Mouse (Mus musculus) midbrain, embryonic 13.5 days (tissue): ENCODE measurements at regions not wholly inside any gene's neighbourhood (a gene's known extent, or its start where the extent isn't known, plus 50 kb on each side); places are given as distances from the start of the nearest gene placed in this dataset.

Experiments used
- ATAC-seq: fragments of 200-750 bp; cut with Nextera tagmentation; 2 replicates; pipeline ENCODE4 v1.8.0; 2017; ENCODE audit warnings: mild to moderate bottlenecking, moderate TSS enrichment, moderate library complexity
- H3K27ac ChIP-seq: fragments of 300-500 bp; sonication (generic); 2 replicates; pipeline ENCODE4 v1.5.1; 2015; ENCODE audit warnings: inconsistent platforms, mild to moderate bottlenecking, moderate library complexity
- H3K27me3 ChIP-seq: fragments of 300-500 bp; sonication (generic); 2 replicates; pipeline ENCODE4 v1.6.1; 2015; ENCODE audit warnings: mild to moderate bottlenecking, inconsistent platforms
- H3K36me3 ChIP-seq: fragments of 300-500 bp; sonication (generic); 2 replicates; pipeline ENCODE4 v1.6.1; 2015; ENCODE audit warnings: mild to moderate bottlenecking, inconsistent platforms
- H3K4me1 ChIP-seq: fragments of 300-500 bp; sonication (generic); replicated peaks from 2 replicates; pipeline ENCODE4 v1.6.1; 2015; ENCODE audit warnings: inconsistent platforms
- H3K4me2 ChIP-seq: fragments of 300-500 bp; sonication (generic); replicated peaks from 2 replicates; pipeline ENCODE4 v1.6.1; 2015; ENCODE audit warnings: moderate library complexity, mild to moderate bottlenecking, inconsistent platforms
- H3K4me3 ChIP-seq: fragments of 300-500 bp; sonication (generic); replicated peaks from 2 replicates; pipeline ENCODE4 v1.5.1; 2015; ENCODE audit warnings: mild to moderate bottlenecking, inconsistent platforms
- H3K9ac ChIP-seq: fragments of 300-500 bp; sonication (generic); replicated peaks from 2 replicates; pipeline ENCODE4 v1.6.1; 2015; ENCODE audit warnings: mild to moderate bottlenecking, inconsistent platforms
- H3K9me3 ChIP-seq: fragments of 300-500 bp; sonication (generic); 2 replicates; pipeline ENCODE4 v1.6.1; 2016; ENCODE audit warnings: mild to moderate bottlenecking, inconsistent platforms
- WGBS: fragments of 180-500 bp; shearing (Covaris S2); methylation state at CpG from one replicate; pipeline ENCODE4 v1.1.7; 2015; 5-methylcytosine and 5-hydroxymethylcytosine counted together

GRCm38 (mm10) chr7:70744296-70744695 lies 377.8 kb upstream of the Nr2f2 start:
- ATAC-seq: no peak
- WGBS: 73% methylated on average over 18 of the region's 18 CpGs
- Histone ChIP-seq H3K4me3 (no peak overlapping the region), H3K27me3 (peaks cover 49% of the 10 kb centered on the region), H3K9ac (no peak overlapping the region), H3K4me1 (no peaks in the 10 kb centered on the region), H3K36me3 (no peaks in the 10 kb centered on the region), H3K4me2 (no peak overlapping the region), H3K27ac (no peak overlapping the region), H3K9me3 (no peaks in the 10 kb centered on the region)

- WGBS: 93% methylated on average over 2 of the region's 2 CpGs
Observed at GRCm38 (mm10) chr7:70735591-70735990, 369.1 kb upstream of the Nr2f2 start.

GRCm38 (mm10) chr7:70733501-70733900 lies 367.0 kb upstream of the Nr2f2 start:
- Histone ChIP-seq H3K36me3 (no peaks in the 10 kb centered on the region), H3K4me2 (no peak overlapping the region), H3K27me3 (no peaks in the 10 kb centered on the region), H3K9ac (no peak overlapping the region), H3K9me3 (no peaks in the 10 kb centered on the region), H3K4me3 (no peak overlapping the region), H3K27ac (no peak overlapping the region), H3K4me1 (no peaks in the 10 kb centered on the region)
- no peak for ATAC-seq

More at GRCm38 (mm10) chr7:70735591-70735990, 369.1 kb upstream of the Nr2f2 start:
- Histone ChIP-seq H3K27me3 (no peaks in the 10 kb centered on the region), H3K4me1 (no peaks in the 10 kb centered on the region), H3K36me3 (no peaks in the 10 kb centered on the region), H3K9ac (no peak overlapping the region), H3K27ac (no peak overlapping the region), H3K9me3 (no peaks in the 10 kb centered on the region), H3K4me3 (no peak overlapping the region), H3K4me2 (no peak overlapping the region)
- no peak for ATAC-seq

GRCm38 (mm10) chr7:70729896-70730295 lies 363.4 kb upstream of the Nr2f2 start:
- H3K9me3 ChIP-seq: no peaks in the 10 kb centered on the region
- ATAC-seq: no peak
- no peak overlapping the region for H3K9ac ChIP-seq
- no peaks in the 10 kb centered on the region for H3K27me3 ChIP-seq
- no peak overlapping the region for H3K4me2 ChIP-seq
- H3K4me3 ChIP-seq: no peak overlapping the region
- no peaks in the 10 kb centered on the region for H3K4me1 ChIP-seq
- 93% methylated on average over 8 of the region's 8 CpGs for WGBS
- H3K27ac ChIP-seq: no peak overlapping the region
- H3K36me3 ChIP-seq: no peaks in the 10 kb centered on the region

GRCm38 (mm10) chr7:70718149-70718765 lies 351.7 kb upstream of the Nr2f2 start:
- H3K4me2 ChIP-seq: no peak overlapping the region
- H3K4me1 ChIP-seq: no peaks in the 10 kb centered on the region
- ATAC-seq: no peak
- WGBS: 81% methylated on average over 18 of the region's 18 CpGs
- no peaks in the 10 kb centered on the region for H3K9me3 ChIP-seq
- H3K4me3 ChIP-seq: no peak overlapping the region
- no peaks in the 10 kb centered on the region for H3K36me3 ChIP-seq
- H3K9ac ChIP-seq: no peak overlapping the region
- H3K27ac ChIP-seq: no peak overlapping the region
- H3K27me3 ChIP-seq: no peaks in the 10 kb centered on the region

GRCm38 (mm10) chr7:70717608-70718007 lies 351.1 kb upstream of the Nr2f2 start:
- Histone ChIP-seq H3K4me1 (no peaks in the 10 kb centered on the region), H3K36me3 (no peaks in the 10 kb centered on the region), H3K9ac (no peak overlapping the region), H3K4me2 (no peak overlapping the region), H3K9me3 (no peaks in the 10 kb centered on the region), H3K27ac (no peak overlapping the region), H3K27me3 (no peaks in the 10 kb centered on the region), H3K4me3 (no peak overlapping the region)
- WGBS: 85% methylated on average over 3 of the region's 3 CpGs
- no peak for ATAC-seq

- Histone ChIP-seq H3K27me3 (no peaks in the 10 kb centered on the region), H3K9me3 (no peaks in the 10 kb centered on the region), H3K27ac (no peak overlapping the region), H3K4me1 (no peaks in the 10 kb centered on the region), H3K4me3 (no peak overlapping the region), H3K4me2 (no peak overlapping the region), H3K9ac (no peak overlapping the region), H3K36me3 (no peaks in the 10 kb centered on the region)
- 90% methylated on average over 4 of the region's 4 CpGs for WGBS
- no peak for ATAC-seq
Observed at GRCm38 (mm10) chr7:70716811-70717458, 350.4 kb upstream of the Nr2f2 start.

GRCm38 (mm10) chr7:70712141-70712540 lies 345.6 kb upstream of the Nr2f2 start:
- Histone ChIP-seq H3K36me3 (no peaks in the 10 kb centered on the region), H3K4me3 (no peak overlapping the region), H3K27me3 (no peaks in the 10 kb centered on the region), H3K9me3 (no peaks in the 10 kb centered on the region), H3K4me1 (no peaks in the 10 kb centered on the region), H3K27ac (no peak overlapping the region), H3K9ac (no peak overlapping the region), H3K4me2 (no peak overlapping the region)
- 89% methylated on average over 6 of the region's 6 CpGs for WGBS
- ATAC-seq: no peak

GRCm38 (mm10) chr7:70706281-70706680 lies 339.7 kb upstream of the Nr2f2 start:
- Histone ChIP-seq H3K4me2 (no peak overlapping the region), H3K27me3 (no peaks in the 10 kb centered on the region), H3K4me3 (no peak overlapping the region), H3K36me3 (no peaks in the 10 kb centered on the region), H3K4me1 (no peaks in the 10 kb centered on the region), H3K27ac (no peak overlapping the region), H3K9ac (no peak overlapping the region), H3K9me3 (no peaks in the 10 kb centered on the region)
- 87% methylated on average over 9 of the region's 9 CpGs for WGBS
- ATAC-seq: no peak

- H3K27me3 ChIP-seq: no peaks in the 10 kb centered on the region
- no peaks in the 10 kb centered on the region for H3K36me3 ChIP-seq
- H3K9ac ChIP-seq: no peak overlapping the region
- H3K4me2 ChIP-seq: no peak overlapping the region
- H3K4me3 ChIP-seq: no peak overlapping the region
- H3K4me1 ChIP-seq: no peaks in the 10 kb centered on the region
- H3K27ac ChIP-seq: no peak overlapping the region
- ATAC-seq: no peak
- H3K9me3 ChIP-seq: no peaks in the 10 kb centered on the region
- 97% methylated on average over 1 of the region's 1 CpGs for WGBS
Observed at GRCm38 (mm10) chr7:70703784-70704183, 337.2 kb upstream of the Nr2f2 start.

GRCm38 (mm10) chr7:70700461-70700860 lies 333.9 kb upstream of the Nr2f2 start:
- H3K4me1 ChIP-seq: no peaks in the 10 kb centered on the region
- 88% methylated on average over 4 of the region's 4 CpGs for WGBS
- no peak overlapping the region for H3K9ac ChIP-seq
- no peak overlapping the region for H3K27ac ChIP-seq
- no peak overlapping the region for H3K4me3 ChIP-seq
- no peaks in the 10 kb centered on the region for H3K9me3 ChIP-seq
- no peak for ATAC-seq
- H3K36me3 ChIP-seq: no peaks in the 10 kb centered on the region
- no peak overlapping the region for H3K4me2 ChIP-seq
- no peaks in the 10 kb centered on the region for H3K27me3 ChIP-seq

GRCm38 (mm10) chr7:70699391-70699790 lies 332.9 kb upstream of the Nr2f2 start:
- Histone ChIP-seq H3K4me1 (no peaks in the 10 kb centered on the region), H3K36me3 (no peaks in the 10 kb centered on the region), H3K4me3 (no peak overlapping the region), H3K9me3 (no peaks in the 10 kb centered on the region), H3K27me3 (no peaks in the 10 kb centered on the region), H3K4me2 (no peak overlapping the region), H3K27ac (no peak overlapping the region), H3K9ac (no peak overlapping the region)
- ATAC-seq: no peak
- 61% methylated on average over 2 of the region's 2 CpGs for WGBS

GRCm38 (mm10) chr7:70698986-70699385 lies 332.5 kb upstream of the Nr2f2 start:
- WGBS: 82% methylated on average over 2 of the region's 2 CpGs
- Histone ChIP-seq H3K27ac (no peak overlapping the region), H3K4me3 (no peak overlapping the region), H3K4me2 (no peak overlapping the region), H3K9ac (no peak overlapping the region), H3K9me3 (no peaks in the 10 kb centered on the region), H3K4me1 (no peaks in the 10 kb centered on the region), H3K36me3 (no peaks in the 10 kb centered on the region), H3K27me3 (no peaks in the 10 kb centered on the region)
- no peak for ATAC-seq
